Mouse (Mus musculus) liver, postnatal 0 days (tissue): Measurements from ENCODE around the gene Suox.

ENCODE experiments used
- CTCF ChIP-seq: sonication (generic); IDR thresholded peaks from 2 replicates; pipeline ENCODE4 v1.5.1; 2016; ENCODE audit warnings: antibody characterized with exemption, low read depth
- EP300 ChIP-seq: IDR thresholded peaks from 2 replicates; pipeline ENCODE4 v1.6.1; 2016; ENCODE audit warnings: antibody characterized with exemption, low read depth, mild to moderate bottlenecking

DNA sequence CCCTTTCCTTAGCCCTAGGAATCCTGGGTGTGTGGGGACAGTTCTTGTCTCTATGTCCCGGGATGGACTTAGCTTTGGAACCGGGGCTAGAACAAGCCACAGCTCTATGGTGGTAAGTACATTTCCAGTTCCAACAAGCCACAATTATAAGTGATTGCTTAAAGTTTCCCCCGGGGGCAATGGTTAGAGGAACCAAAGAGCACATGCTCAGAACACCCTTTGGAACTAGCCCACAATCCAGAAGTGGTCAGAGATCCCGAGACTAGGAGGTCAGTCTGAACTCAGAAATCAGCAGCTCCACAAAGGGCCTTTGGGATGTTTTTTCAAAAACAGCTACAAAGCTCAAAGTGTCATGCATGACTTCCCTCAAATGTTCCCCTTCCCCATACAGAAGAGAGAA is 20.0 kb downstream of the Suox start:
- no peak for TF ChIP-seq CTCF
- TF ChIP-seq EP300, result no peak
